Mouse (Mus musculus) midbrain, embryonic 10.5 days (tissue): ENCODE results near the gene Gpr39. TPM values are rescaled to one million over a fixed set of nuclear protein-coding genes. Genes with fewer than 3 reads are reported as not detected.
"Not testable (repeated sequence)": the region's sequence is repeated elsewhere in the genome, so short reads cannot be mapped to it uniquely, and the experiment has no call there.

Source experiments
- DNase-seq: peaks from one replicate; pipeline ENCODE4 v3.0.0-alpha.2; 2017; ENCODE audit warnings: low spot score
- H3K27ac ChIP-seq: fragments of 300-500 bp; sonication (generic); replicated peaks from 2 replicates; pipeline ENCODE4 v1.5.1; 2016; ENCODE audit warnings: mild to moderate bottlenecking
- H3K27me3 ChIP-seq: fragments of 300-500 bp; sonication (generic); 2 replicates; pipeline ENCODE4 v1.6.1; 2016; ENCODE audit warnings: low read depth, mild to moderate bottlenecking; ENCODE audit not compliant: poor library complexity, severe bottlenecking
- H3K36me3 ChIP-seq: fragments of 300-500 bp; sonication (generic); 2 replicates; pipeline ENCODE4 v1.6.1; 2016; ENCODE audit warnings: mild to moderate bottlenecking, moderate library complexity
- H3K4me1 ChIP-seq: fragments of 300-500 bp; sonication (generic); 2 replicates; pipeline ENCODE4 v1.6.1; 2016
- H3K4me3 ChIP-seq: fragments of 300-500 bp; sonication (generic); 2 replicates; pipeline ENCODE4 v1.5.1; 2016; ENCODE audit warnings: mild to moderate bottlenecking, moderate library complexity
- H3K9me3 ChIP-seq: fragments of 300-500 bp; sonication (generic); replicated peaks from 2 replicates; pipeline ENCODE4 v1.6.1; 2016; ENCODE audit warnings: mild to moderate bottlenecking
- WGBS: fragments of 180-500 bp; shearing (Covaris S2); methylation state at CpG from one replicate; pipeline ENCODE4 v1.1.7; 2016; 5-methylcytosine and 5-hydroxymethylcytosine counted together
- polyA plus RNA-seq: library from polyadenylated mRNA; unstranded; fragments of >200 nt; fragmentation: Nextera tagmentation; extraction: Ambion mirVana; gene quantifications from 2 replicates; pipeline ENCODE4 v1.2.1, GENCODE M21; 2016

Gene Gpr39
- not detected in 2 replicates for polyA plus RNA-seq

DNA sequence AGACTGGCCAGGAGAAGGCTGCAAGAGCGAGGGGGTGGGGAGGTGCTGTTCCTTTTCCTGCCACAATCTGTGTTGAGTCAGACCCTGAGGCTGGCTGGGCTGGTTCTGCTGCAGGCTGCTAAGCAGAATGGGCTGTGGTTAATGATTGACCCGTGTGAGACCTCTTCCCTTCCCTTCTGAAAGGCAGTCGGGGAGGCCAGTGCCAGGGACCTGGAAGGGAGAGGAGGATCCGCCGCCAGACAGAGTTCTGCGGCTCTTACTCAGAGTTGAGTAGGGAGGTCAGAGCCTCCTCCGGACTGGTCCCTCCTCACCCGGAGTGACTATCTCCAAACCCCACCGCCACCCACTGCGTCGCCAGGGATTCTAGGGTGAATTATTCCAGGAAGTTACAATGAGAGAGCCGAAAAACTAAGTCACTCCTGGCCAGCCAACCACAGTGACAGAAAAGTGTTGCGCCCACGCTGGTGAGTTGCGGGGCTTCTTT, at the start of gene Gpr39:
Gene Gpr39 (plus strand): TSS at position 206 of the 484 bp plus-strand sequence.
- no peaks in the 10 kb centered on the region for H3K4me1 ChIP-seq
- H3K36me3 ChIP-seq = no peaks in the 10 kb centered on the region
- 69% methylated on average over 15 of the region's 15 CpGs for WGBS
- H3K9me3 ChIP-seq = no peaks in the 10 kb centered on the region
- no peak for DNase-seq
- H3K27ac ChIP-seq = no peak within 1 kb of the TSS
- no peak within 1 kb of the TSS for H3K4me3 ChIP-seq
- no peaks in the 10 kb centered on the region for H3K27me3 ChIP-seq

DNA sequence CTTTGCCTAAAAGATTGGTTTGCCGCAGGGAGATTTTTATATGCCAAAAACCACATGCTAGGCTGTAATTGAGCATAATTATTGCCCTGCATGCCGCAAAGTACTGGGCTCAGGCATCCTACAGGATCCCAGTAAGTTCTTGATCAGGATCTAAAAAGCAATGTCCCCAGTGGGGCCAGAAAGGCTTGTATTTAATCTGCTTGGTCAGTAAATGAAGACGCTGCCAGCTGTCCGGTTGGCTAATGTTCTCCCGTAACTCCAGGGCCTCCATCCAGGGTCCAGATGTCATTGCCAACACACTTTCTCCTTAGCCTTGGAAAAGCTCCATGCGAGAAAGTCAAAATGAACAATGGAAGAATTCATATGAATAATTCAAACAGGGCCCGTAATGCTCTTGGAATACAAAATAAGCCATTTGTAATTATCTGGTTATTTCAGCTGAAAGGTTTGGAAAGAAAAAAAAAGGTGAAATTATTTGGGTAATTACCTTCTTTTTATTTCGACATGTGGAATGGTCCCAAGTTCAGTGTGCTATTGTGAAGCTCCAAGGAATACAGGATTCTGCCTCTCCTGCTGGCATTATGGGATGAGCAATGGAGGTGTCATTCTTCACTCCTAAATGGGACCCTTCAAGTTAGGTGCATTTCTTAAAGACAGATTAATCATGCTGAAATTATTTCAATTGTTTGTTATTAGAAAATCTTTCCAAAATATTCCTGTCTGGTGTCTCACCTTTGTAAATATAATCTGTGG, 37.1 kb upstream of the Gpr39 start:
- Histone ChIP-seq H3K27me3 (no peaks in the 10 kb centered on the region), H3K4me3 (no peak overlapping the region), H3K9me3 (no peaks in the 10 kb centered on the region), H3K36me3 (no peaks in the 10 kb centered on the region), H3K27ac (no peak overlapping the region), H3K4me1 (no peaks in the 10 kb centered on the region; the same call in 1 of the 2 replicates)
- DNase-seq = no peak
- WGBS = 82% methylated on average over 8 of the region's 8 CpGs

DNA sequence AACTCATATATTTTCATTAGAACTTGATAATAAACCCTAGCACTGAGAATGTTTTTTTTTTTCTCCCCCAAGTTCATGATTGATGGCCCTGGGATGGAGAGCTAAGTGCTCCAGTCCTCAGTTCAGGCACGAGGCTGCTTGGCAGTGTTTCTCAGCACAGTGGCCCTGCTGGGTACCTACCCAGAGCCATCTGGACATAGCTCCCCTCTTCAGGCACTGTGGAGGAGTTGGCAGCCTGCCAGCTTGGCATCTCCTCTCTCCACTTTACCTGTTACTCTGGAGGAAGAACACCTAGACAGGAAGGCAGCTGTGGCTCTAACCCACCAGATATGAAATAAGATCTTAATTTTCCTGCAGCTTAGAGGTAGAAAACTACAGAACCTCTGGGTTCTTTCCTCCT, 33.2 kb upstream of the Gpr39 start:
- Histone ChIP-seq H3K27ac (no peak overlapping the region), H3K27me3 (no peaks in the 10 kb centered on the region), H3K4me1 (no peaks in the 10 kb centered on the region; the same call in 1 of the 2 replicates), H3K9me3 (no peaks in the 10 kb centered on the region), H3K36me3 (no peaks in the 10 kb centered on the region), H3K4me3 (no peak overlapping the region)
- DNase-seq = no peak
- WGBS = 69% methylated on average over 1 of the region's 1 CpGs

DNA sequence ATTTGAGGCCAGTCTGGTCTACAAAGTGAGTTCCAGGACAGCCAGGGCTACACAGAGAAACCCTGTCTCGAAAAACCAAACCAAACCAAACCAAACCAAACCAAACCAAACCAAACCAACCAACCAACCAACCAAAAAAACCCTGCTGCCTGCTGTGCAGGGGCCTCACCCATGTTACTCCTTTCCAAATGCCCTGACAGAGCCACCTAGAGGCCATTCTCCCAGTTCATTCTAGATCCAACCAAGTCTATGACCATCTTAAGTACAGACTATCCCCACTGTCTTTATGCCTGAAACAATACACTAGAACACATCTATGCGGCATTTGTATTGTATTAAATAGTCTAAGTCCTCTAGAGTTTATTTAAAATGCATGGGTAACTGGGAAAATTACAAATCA, 30.0 kb upstream of the Gpr39 start:
- WGBS = 86% methylated on average over 2 of the region's 2 CpGs
- not testable (repeated sequence) for H3K4me1 ChIP-seq, DNase-seq, H3K9me3 ChIP-seq, H3K36me3 ChIP-seq, H3K4me3 ChIP-seq, H3K27ac ChIP-seq, H3K27me3 ChIP-seq

DNA sequence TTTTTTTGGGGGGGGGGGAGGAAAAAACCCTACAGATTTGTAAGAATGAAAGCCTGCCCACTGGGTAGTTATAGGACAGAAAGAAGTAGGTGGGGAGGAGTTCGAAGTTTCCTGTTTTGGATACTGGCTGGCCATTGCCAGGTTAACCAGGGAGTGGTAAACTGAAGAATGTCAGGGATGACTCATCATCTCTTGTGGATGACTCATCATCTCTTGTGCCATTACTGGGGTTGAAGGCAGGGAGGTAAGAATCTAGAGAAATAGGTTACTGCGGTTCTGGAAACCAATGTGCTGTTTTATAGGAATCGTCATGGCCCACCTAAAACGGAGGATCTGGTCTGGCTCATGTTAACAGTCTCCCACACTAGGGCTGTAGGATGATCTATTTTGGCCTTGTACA, 28.8 kb upstream of the Gpr39 start:
- no peaks in the 10 kb centered on the region for H3K36me3 ChIP-seq
- no peaks in the 10 kb centered on the region for H3K4me1 ChIP-seq
- H3K9me3 ChIP-seq = no peaks in the 10 kb centered on the region
- H3K27ac ChIP-seq = no peak overlapping the region
- H3K27me3 ChIP-seq = no peaks in the 10 kb centered on the region
- WGBS = 96% methylated on average over 4 of the region's 4 CpGs
- no peak for DNase-seq
- H3K4me3 ChIP-seq = no peak overlapping the region

DNA sequence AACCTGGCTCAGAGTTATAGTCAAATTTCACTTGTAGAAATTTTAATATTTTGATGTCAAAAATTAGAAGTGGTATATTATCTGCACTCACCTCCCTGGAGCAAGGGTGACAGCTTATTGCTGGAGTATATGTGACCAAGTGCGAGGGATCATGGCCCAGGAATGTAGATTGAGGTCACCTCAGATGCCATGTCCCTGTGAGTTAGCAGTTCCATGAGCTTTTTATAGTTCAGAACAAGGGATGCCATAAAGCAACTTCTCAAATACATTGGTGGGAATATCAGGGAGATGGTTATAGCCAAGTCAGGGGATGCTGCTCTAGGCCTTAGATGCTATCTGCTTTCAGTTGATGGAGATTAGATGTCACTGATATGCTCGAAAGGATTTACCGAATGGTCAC, 27.7 kb upstream of the Gpr39 start:
- no peaks in the 10 kb centered on the region for H3K4me1 ChIP-seq
- H3K27ac ChIP-seq = no peak overlapping the region
- DNase-seq = no peak
- H3K9me3 ChIP-seq = no peaks in the 10 kb centered on the region
- no peaks in the 10 kb centered on the region for H3K36me3 ChIP-seq
- H3K4me3 ChIP-seq = no peak overlapping the region
- H3K27me3 ChIP-seq = no peaks in the 10 kb centered on the region
- WGBS = 93% methylated on average over 3 of the region's 3 CpGs

DNA sequence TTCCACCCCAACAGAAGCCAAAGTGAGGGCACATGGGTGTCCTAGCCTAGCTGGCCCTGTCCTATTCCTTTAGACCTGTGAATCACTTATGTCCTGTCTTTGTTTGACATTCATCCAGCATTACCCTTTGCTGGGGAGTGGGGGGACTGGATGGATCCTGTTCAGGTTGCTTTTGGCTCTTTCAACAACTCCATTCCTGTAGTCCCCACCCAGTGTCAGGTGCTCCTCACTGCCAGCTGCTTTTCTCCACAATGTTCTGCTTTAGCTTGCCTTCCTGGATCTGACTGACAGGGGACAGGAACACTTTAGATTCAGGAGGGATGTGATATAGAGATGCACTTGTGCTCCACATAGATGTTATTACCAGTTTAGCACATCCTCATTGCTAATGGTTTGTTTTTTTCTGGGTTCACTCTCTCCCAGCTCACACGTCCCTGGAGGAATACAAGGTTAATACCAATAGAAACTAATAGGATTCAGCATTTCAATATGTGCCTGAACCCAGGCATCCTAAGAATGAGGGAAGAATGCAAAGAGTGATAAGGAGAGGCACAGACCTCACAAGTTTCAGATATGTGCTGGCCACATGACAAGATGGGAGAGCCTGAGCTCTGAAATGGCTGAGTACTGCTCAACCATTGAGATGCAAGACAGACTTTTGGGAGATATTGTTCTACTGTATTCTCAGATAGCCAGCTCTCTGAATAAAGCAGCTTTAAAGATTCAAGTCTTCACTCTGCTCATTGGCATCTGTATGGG, 23.8 kb upstream of the Gpr39 start:
- no peak for DNase-seq
- H3K9me3 ChIP-seq = no peaks in the 10 kb centered on the region
- WGBS = 73% methylated on average over 1 of the region's 1 CpGs
- no peaks in the 10 kb centered on the region for H3K27me3 ChIP-seq
- no peaks in the 10 kb centered on the region for H3K36me3 ChIP-seq
- no peaks in the 10 kb centered on the region for H3K4me1 ChIP-seq
- no peak overlapping the region for H3K4me3 ChIP-seq
- no peak overlapping the region for H3K27ac ChIP-seq

DNA sequence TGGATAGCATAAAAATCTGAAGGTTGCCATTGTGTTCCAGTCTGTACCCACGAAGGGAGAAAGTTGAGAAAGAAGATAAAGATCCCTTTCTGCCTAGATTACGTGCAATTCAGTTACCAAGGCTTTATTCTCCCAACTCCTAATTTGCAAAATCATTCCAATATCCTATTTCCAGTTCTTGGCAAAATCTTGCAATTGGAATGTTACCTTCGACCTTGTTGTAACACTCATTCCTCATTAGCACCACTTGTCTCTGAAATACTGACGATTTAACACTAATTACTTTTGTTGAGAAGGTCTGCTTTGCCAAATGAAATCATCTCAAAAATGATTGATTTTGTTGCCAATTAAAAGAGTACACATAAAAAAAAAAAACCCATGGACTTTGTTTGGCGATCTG, 19.4 kb upstream of the Gpr39 start:
- no peak for DNase-seq
- Histone ChIP-seq H3K9me3 (no peaks in the 10 kb centered on the region), H3K4me3 (no peak overlapping the region), H3K27me3 (no peaks in the 10 kb centered on the region), H3K36me3 (no peaks in the 10 kb centered on the region), H3K4me1 (no peaks in the 10 kb centered on the region), H3K27ac (no peak overlapping the region)
- 89% methylated on average over 5 of the region's 5 CpGs for WGBS

DNA sequence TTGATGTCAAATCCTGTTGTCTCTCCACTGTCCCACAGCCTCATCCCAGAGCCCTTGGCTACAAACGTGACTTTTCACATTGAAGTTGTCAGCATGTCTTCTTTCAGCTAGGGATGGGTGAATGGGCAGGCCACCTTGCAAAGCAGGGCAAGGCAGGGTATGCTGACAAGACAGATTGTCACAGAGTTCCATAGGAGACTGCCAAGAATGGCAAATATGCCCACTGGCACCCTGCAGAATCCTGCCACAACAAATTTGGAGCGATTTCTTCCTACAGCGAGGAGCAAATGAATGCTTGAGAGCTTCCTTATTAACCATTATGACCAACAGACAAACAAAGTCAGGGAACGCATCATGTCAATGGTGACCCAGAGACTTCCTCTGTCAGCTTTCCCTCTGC, 16.6 kb upstream of the Gpr39 start:
- 93% methylated on average over 4 of the region's 4 CpGs for WGBS
- no peak for DNase-seq

DNA sequence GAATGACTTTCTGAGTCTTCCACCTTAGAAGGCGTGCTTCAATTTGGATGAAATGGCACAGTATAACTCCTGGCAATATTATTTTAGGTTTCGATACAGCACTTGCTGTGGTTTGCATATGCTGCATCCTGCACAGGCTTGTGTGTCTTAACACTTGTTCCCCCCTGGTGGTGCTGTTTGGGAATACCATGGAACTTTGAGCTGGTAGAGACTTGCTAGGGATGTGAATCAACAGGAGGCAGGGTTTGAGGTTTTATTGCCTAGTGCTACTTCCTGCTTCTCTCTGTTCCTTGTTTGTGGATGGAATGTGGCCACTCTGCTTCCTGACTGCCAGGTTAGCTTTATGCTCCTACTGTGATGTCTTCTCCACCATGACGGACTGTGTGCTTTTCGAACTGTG, 15.9 kb upstream of the Gpr39 start:
- no peaks in the 10 kb centered on the region for H3K9me3 ChIP-seq
- H3K27ac ChIP-seq = no peak overlapping the region
- 90% methylated on average over 4 of the region's 4 CpGs for WGBS
- DNase-seq = no peak
- H3K4me1 ChIP-seq = no peaks in the 10 kb centered on the region
- no peaks in the 10 kb centered on the region for H3K27me3 ChIP-seq
- no peaks in the 10 kb centered on the region for H3K36me3 ChIP-seq
- H3K4me3 ChIP-seq = no peak overlapping the region

More for the DNA sequence above, 16.6 kb upstream of the Gpr39 start:
- H3K27ac ChIP-seq = no peak overlapping the region
- no peaks in the 10 kb centered on the region for H3K36me3 ChIP-seq
- no peaks in the 10 kb centered on the region for H3K9me3 ChIP-seq
- H3K27me3 ChIP-seq = no peaks in the 10 kb centered on the region
- H3K4me3 ChIP-seq = no peak overlapping the region
- H3K4me1 ChIP-seq = no peaks in the 10 kb centered on the region

DNA sequence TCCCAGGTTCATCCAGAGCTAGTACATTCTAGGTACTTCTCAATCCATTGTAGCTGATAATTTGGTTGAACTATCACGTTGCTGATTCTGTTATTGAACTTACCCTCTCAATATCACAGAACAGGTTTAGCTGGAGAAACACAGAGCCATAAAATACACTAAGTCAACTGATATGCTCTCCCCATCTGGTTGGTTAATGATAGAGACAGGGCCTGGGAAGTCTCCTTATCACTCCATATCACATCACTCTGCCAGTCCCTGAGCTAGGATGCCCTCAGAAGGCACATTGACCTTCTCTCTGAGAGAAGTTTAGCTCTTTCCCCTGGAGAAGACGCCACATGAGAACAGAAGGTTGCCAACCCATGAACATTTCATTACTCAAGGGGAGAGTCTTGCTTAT, 14.7 kb upstream of the Gpr39 start:
- Histone ChIP-seq H3K36me3 (no peaks in the 10 kb centered on the region), H3K27me3 (no peaks in the 10 kb centered on the region), H3K9me3 (no peaks in the 10 kb centered on the region), H3K27ac (no peak overlapping the region), H3K4me1 (no peaks in the 10 kb centered on the region), H3K4me3 (no peak overlapping the region)
- no peak for DNase-seq
- 84% methylated on average over 2 of the region's 2 CpGs for WGBS

DNA sequence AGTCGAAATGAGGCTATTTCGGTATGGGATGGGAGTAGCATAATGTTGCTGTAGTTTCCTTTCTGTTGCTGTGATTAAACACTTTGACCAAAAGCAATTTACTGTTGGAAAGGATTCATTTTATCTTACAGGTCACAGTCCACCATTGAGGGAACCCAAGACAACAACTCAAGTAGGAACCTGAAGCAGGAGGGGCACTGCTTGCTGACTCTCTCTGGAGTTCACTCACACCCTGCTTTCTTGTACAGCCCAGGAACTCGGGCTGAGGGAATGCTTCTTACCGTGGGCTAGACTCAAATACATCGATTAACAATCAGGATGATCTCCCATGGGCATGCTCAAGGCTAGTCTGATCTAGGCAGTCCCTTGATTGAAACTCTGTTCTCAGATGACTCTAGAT, 14.1 kb upstream of the Gpr39 start:
- H3K36me3 ChIP-seq = no peaks in the 10 kb centered on the region
- no peaks in the 10 kb centered on the region for H3K4me1 ChIP-seq
- 84% methylated on average over 5 of the region's 5 CpGs for WGBS
- no peaks in the 10 kb centered on the region for H3K27me3 ChIP-seq
- DNase-seq = no peak
- H3K4me3 ChIP-seq = no peak overlapping the region
- H3K9me3 ChIP-seq = no peaks in the 10 kb centered on the region
- no peak overlapping the region for H3K27ac ChIP-seq

DNA sequence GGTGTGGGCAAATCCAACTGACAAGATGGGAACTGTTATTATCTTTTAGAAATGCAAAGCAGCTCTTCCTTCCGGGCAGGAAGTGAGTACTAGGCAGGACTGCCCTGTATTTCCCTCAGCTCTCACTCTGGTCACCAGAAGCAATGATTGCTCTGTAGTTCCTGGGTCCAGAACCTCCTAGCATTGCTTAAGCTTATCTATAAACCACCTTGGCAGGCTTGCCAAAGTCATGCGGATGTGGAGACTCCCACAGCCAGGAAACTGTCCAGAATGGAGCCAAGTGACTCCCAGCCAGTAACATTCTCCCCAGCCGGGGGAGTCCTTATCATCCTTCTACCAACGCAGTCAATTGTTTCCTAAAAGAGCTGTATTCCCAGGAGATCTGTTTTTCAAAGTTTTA, 13.7 kb upstream of the Gpr39 start:
- no peak overlapping the region for H3K4me3 ChIP-seq
- no peaks in the 10 kb centered on the region for H3K27me3 ChIP-seq
- no peaks in the 10 kb centered on the region for H3K9me3 ChIP-seq
- DNase-seq = no peak
- 83% methylated on average over 4 of the region's 4 CpGs for WGBS
- no peak overlapping the region for H3K27ac ChIP-seq
- no peaks in the 10 kb centered on the region for H3K36me3 ChIP-seq
- H3K4me1 ChIP-seq = no peaks in the 10 kb centered on the region
